ENCODE assay signal across 8 mouse cellular contexts in genomic region chr10:53347787-53348755, GRCm38 (mm10). TPM values are rescaled to one million over a fixed set of nuclear protein-coding genes. Genes with fewer than 3 reads are reported as not detected.
DNase-seq lines count a peak whose midpoint lies in the region; ATAC-seq and TF ChIP-seq lines count a peak whose summit lies in the region.

No protein-coding gene starts in this region.

- TF ChIP-seq CTCF in G1E (IDR thresholded peaks at IDR 0.05; ENCODE audit: low read depth, low read length): peak; percentile 7; the same call in 1 of the 2 replicates

- H3K4me3 ChIP-seq in G1E (ENCODE audit: low read depth, low read length): no peak overlapping the region
- no peak overlapping the region for H3K4me3 ChIP-seq in kidney, embryonic 16.5 days (ENCODE audit: low read length)
- H3K4me3 ChIP-seq in neural tube, embryonic 14.5 days (ENCODE audit: low read depth, low read length): no peak overlapping the region

- no peaks in the 10 kb centered on the region for H3K36me3 ChIP-seq in G1E (replicated peaks)
- H3K36me3 ChIP-seq in kidney, embryonic 16.5 days (ENCODE audit: insufficient read depth, low read length): no peaks in the 10 kb centered on the region
- no peaks in the 10 kb centered on the region for H3K36me3 ChIP-seq in neural tube, embryonic 14.5 days (ENCODE audit: control insufficient read depth, insufficient read depth, low read length)

- 58% methylated on average over 10 of the region's 10 CpGs for WGBS in kidney, embryonic 16.5 days
- 58% methylated on average over 10 of the region's 10 CpGs for WGBS in neural tube, embryonic 14.5 days

- no peaks in the 10 kb centered on the region for H3K27me3 ChIP-seq in G1E (ENCODE audit: insufficient read depth, low read length)
- H3K27me3 ChIP-seq in kidney, embryonic 16.5 days (ENCODE audit: insufficient read depth, low read length): no peaks in the 10 kb centered on the region
- no peaks in the 10 kb centered on the region for H3K27me3 ChIP-seq in neural tube, embryonic 14.5 days (ENCODE audit: control insufficient read depth, insufficient read depth, low read length)

- no peak overlapping the region for H3K4me2 ChIP-seq in kidney, embryonic 16.5 days (replicated peaks; ENCODE audit: low read depth, low read length)
- no peak overlapping the region for H3K4me2 ChIP-seq in neural tube, embryonic 14.5 days (ENCODE audit: low read depth, low read length)

- no peak overlapping the region for H3K9ac ChIP-seq in kidney, embryonic 16.5 days (replicated peaks; ENCODE audit: low read length)
- H3K9ac ChIP-seq in neural tube, embryonic 14.5 days (replicated peaks; ENCODE audit: low read depth, low read length): no peak overlapping the region

- no peak overlapping the region for H3K27ac ChIP-seq in kidney, embryonic 16.5 days (ENCODE audit: low read length)
- H3K27ac ChIP-seq in neural tube, embryonic 14.5 days (ENCODE audit: low read depth, low read length): no peak overlapping the region

- no peaks in the 10 kb centered on the region for H3K9me3 ChIP-seq in G1E (replicated peaks)
- H3K9me3 ChIP-seq in kidney, embryonic 16.5 days (ENCODE audit: low read length): no peaks in the 10 kb centered on the region
- no peaks in the 10 kb centered on the region for H3K9me3 ChIP-seq in neural tube, embryonic 14.5 days (ENCODE audit: control insufficient read depth, low read length)

- DNase-seq in 416B (ENCODE audit: low read depth) (peak; percentile 80), G1E (ENCODE audit: low spot score) (no peak)
- peak; percentile 82 for DNase-seq in cerebellum, adult 9-10 months
- DNase-seq in frontal cortex, postnatal 36 days (ENCODE audit: low spot score in 2 of 2): peak; percentile 33 to 81
- peak; percentile 25 to 67 for DNase-seq in lung, adult 18-20 months
- DNase-seq in urinary bladder, postnatal 14 days (ENCODE audit: low spot score): peak; percentile 45

- no peak for ATAC-seq in G1E (ENCODE audit: extremely low read depth, insufficient number of reproducible peaks, low FRiP score, poor library complexity, severe bottlenecking)
- ATAC-seq in kidney, embryonic 16.5 days (ENCODE audit: low FRiP score, low TSS enrichment): peak; percentile 61; the same call in 1 of the 2 replicates
- peak; percentile 67; the same call in 1 of the 2 replicates for ATAC-seq in neural tube, embryonic 14.5 days (ENCODE audit: low read depth)

- no peaks in the 10 kb centered on the region for H3K4me1 ChIP-seq in G1E (ENCODE audit: insufficient read depth, low read depth, low read length)
- peaks cover 2% of the 10 kb centered on the region; the same call in 1 of the 2 replicates for H3K4me1 ChIP-seq in kidney, embryonic 16.5 days (ENCODE audit: insufficient read depth, low read length)
- no peaks in the 10 kb centered on the region for H3K4me1 ChIP-seq in neural tube, embryonic 14.5 days (ENCODE audit: control insufficient read depth, insufficient read depth, low read length)

RNA-seq across cellular contexts. Expression of gene Pln, which starts 10.6 kb away (rescaled TPM):
- total RNA-seq in G1E (2014; fragmentation: Nextera tagmentation): not detected in 2 replicates
- total RNA-seq in G1E (2017): 0.12 TPM in 1 of 2 replicates, not detected in the other
- not detected in 2 replicates for polyA plus RNA-seq in G1E (2012)
- 0.98 and 1.3 TPM in 2 replicates for polyA plus RNA-seq in kidney, embryonic 16.5 days (2015; fragmentation: Nextera tagmentation; extraction: Ambion mirVana)
- 2.1 and 2.8 TPM in 2 replicates for polyA plus RNA-seq in neural tube, embryonic 14.5 days (2014; fragmentation: Nextera tagmentation; extraction: Ambion mirVana)

RNA-seq across cellular contexts. Expression of gene Cep85l, which starts 31.7 kb away (rescaled TPM):
- total RNA-seq in G1E (2014; fragmentation: Nextera tagmentation): not detected in 2 replicates
- under 0.01 and 0.44 TPM in 2 replicates for total RNA-seq in G1E (2017)
- not detected in 2 replicates for polyA plus RNA-seq in G1E (2012)
- 2.8 and 3.0 TPM in 2 replicates for polyA plus RNA-seq in kidney, embryonic 16.5 days (2015; fragmentation: Nextera tagmentation; extraction: Ambion mirVana)
- 6.4 and 11.6 TPM in 2 replicates for polyA plus RNA-seq in neural tube, embryonic 14.5 days (2014; fragmentation: Nextera tagmentation; extraction: Ambion mirVana)
